Mouse (Mus musculus) bone marrow macrophage, adult 2 months (primary cell): ENCODE results near the gene a.

ENCODE experiments used
- CTCF ChIP-seq: IDR thresholded peaks from 2 replicates; pipeline ENCODE4 v1.5.1; 2012; ENCODE audit warnings: low read depth, mild to moderate bottlenecking, low read length, moderate library complexity
- POLR2A ChIP-seq: IDR thresholded peaks from 2 replicates; pipeline ENCODE4 v1.6.1; 2012; ENCODE audit warnings: mild to moderate bottlenecking, low read depth, low read length, borderline replicate concordance

- no peak for TF ChIP-seq CTCF
- TF ChIP-seq POLR2A: no peak
Observed at GRCm38 (mm10) chr2:155091743-155092075, 300.5 kb downstream of the a start.
